Mouse (Mus musculus) megakaryocyte, embryonic 14.5 days (primary cell): ENCODE data around the gene Dnaaf2. TPM values are rescaled to one million over a fixed set of nuclear protein-coding genes. Genes with fewer than 3 reads are reported as not detected.

Experiments used
- H3K27me3 ChIP-seq: replicated peaks from 2 replicates; pipeline ENCODE3; 2012; ENCODE audit warnings: inconsistent platforms
- H3K36me3 ChIP-seq: replicated peaks from 2 replicates; pipeline ENCODE3; 2012; ENCODE audit warnings: low read length, inconsistent platforms, mixed read lengths
- H3K4me1 ChIP-seq: 2 replicates; pipeline ENCODE4 v1.6.1; 2012; ENCODE audit warnings: inconsistent platforms
- H3K4me3 ChIP-seq: replicated peaks from 2 replicates; pipeline ENCODE3; 2012; ENCODE audit warnings: moderate library complexity, mild to moderate bottlenecking, inconsistent platforms
- H3K9me3 ChIP-seq: 2 replicates; pipeline ENCODE4 v1.6.1; 2012; ENCODE audit warnings: inconsistent platforms
- FLI1 ChIP-seq: IDR thresholded peaks from 2 replicates; pipeline ENCODE4 v1.6.1; 2012; ENCODE audit warnings: low read length, inconsistent platforms, mixed read lengths
- GATA1 ChIP-seq: IDR thresholded peaks from 3 replicates; pipeline ENCODE4 v1.6.1; 2012; ENCODE audit warnings: mixed read lengths, low read length, inconsistent platforms, borderline replicate concordance
- polyA plus RNA-seq: library from polyadenylated mRNA; stranded (reverse); fragments of >175 nt; gene quantifications from 2 replicates; pipeline ENCODE4 v1.2.3, GENCODE M21; 2012; ENCODE audit warnings: low replicate concordance; ENCODE audit not compliant: insufficient read depth

The Dnaaf2 gene
- polyA plus RNA-seq, 1 experiment: 0.65 TPM

DNA sequence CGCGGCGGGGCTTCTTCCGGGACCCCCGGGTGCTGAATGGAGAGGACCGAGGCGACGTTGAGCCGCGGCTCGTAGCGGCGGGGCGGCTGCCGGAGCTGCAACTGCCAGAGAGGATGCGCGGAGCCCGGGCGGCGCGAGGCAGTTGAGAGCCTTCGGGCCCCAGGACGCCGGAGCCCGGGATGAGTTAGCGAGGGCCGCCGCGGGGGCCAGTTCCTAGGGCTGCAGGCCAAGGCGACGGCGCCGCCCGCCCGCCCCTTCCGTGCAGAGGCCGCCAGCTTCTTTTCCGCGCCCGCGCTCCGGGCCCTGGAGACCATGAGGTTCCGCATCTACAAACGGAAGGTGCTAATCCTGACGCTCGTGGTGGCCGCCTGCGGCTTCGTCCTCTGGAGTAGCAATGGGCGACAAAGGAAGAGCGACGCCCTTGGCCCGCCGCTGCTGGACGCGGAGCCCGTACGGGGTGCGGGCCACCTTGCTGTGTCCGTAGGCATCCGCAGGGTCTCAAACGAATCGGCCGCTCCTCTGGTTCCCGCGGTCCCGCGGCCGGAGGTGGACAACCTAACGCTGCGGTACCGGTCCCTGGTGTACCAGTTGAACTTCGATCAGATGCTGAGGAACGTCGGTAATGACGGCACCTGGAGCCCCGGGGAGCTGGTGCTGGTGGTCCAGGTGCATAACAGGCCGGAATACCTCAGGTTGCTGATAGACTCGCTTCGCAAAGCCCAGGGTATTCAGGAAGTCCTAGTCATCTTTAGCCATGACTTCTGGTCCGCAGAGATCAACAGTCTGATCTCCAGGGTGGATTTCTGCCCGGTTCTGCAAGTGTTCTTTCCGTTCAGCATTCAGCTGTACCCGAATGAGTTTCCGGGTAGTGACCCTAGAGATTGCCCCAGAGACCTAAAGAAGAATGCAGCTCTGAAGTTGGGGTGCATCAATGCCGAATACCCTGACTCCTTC is 13.6 kb downstream of the Dnaaf2 start:
- peaks cover 30% of the 10 kb centered on the region for H3K4me1 ChIP-seq
- peak overlapping the region; percentile 98 for H3K4me3 ChIP-seq
- H3K9me3 ChIP-seq: no peaks in the 10 kb centered on the region
- TF ChIP-seq GATA1 (no peak), FLI1 (no peak)
- H3K27me3 ChIP-seq: no peaks in the 10 kb centered on the region
- peaks cover 39% of the 10 kb centered on the region for H3K36me3 ChIP-seq

DNA sequence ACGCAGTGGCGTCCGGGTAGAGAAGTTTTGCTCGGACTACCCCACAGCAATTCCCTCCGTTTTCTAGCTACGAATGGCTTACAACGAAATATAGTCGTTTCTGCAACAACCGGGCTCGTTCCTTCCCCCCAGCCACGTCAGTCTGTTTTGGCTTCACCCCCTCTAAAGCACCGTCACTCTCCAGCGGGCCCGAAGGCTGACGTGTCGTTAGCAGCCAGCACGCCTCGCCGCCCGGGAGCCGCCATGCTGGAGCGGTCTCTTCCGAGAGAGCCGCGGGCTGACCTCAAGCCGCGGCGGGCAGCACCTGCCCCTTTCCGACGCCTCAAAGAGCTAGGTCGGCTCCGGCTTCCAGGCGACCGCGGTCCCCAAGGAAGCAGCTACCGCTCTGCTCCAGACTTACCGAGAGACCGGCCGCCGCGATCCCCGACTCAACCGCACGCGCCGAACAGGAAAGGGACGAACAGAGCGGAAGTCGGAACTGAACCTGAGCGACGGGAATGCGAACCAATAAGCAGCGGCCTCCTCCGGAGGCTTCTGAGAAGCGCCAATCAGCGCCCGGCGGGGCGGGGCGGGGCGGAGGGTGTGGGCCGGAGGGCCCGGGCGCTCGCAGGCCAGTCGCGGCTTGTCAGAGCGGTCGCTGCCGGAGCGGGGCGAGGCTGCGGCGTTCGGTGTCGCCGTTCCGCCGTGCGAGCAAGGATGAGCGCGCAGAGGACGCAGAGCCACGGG is 14.5 kb downstream of the Dnaaf2 start, which contains the start of the genes Rpl36al and Mgat2:
Rpl36al (minus strand) TSS at position 501 of the 726 bp plus-strand sequence.
Mgat2 (plus strand) TSS at position 575 of the 726 bp plus-strand sequence.
- Histone ChIP-seq H3K27me3 (no peaks in the 10 kb centered on the region), H3K36me3 (peaks cover 40% of the 10 kb centered on the region), H3K9me3 (no peaks in the 10 kb centered on the region), H3K4me1 (peaks cover 30% of the 10 kb centered on the region), H3K4me3 (peak within 1 kb of the TSS; percentile 98)
- TF ChIP-seq FLI1 (no peak), GATA1 (no peak)

DNA sequence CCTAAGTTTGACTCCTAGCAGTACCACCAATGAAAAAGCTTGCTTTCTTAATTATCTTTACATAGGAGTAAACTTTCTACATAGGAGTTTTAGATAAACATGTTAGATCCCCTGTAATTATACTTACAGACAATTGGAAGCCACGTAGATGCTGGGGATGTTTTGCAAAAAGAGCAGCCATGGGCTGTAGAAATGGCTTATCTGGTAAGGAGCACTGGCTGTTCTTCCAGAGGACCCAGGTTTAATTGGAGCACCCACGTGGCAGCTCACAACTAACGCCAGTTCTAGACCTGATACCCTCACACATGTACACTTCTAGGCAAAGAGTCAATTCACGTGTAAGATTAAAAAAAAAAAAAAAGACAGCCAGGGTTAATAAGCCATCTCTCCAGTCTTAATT is 16.4 kb downstream of the Dnaaf2 start:
- Histone ChIP-seq H3K27me3 (no peaks in the 10 kb centered on the region), H3K36me3 (peaks cover 39% of the 10 kb centered on the region), H3K4me1 (peaks cover 18% of the 10 kb centered on the region), H3K4me3 (no peak overlapping the region), H3K9me3 (peaks cover 5% of the 10 kb centered on the region; the same call in 1 of the 2 replicates)
- TF ChIP-seq GATA1 (no peak), FLI1 (no peak)

DNA sequence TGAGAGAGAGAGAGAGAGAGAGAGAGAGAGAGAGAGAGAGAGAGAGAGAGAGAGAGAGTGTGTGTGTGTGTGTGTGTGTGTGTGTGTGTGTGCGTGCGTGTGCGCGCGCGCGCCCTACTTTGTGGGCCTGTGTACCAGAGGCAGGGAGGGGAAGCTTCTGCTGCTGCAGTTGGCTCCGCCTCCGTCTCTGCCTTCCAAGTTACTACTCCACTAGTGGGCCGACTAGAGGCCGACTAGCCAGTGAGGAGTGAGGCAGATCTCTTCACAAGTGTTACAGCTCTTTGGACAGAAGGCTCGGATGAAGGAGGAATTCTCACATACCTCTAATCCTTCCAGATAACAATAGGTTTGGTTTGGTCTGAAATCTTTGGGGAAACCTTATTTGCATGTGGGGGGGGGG is 18.9 kb downstream of the Dnaaf2 start:
- Histone ChIP-seq H3K4me3 (no peak overlapping the region), H3K4me1 (peaks cover 5% of the 10 kb centered on the region; the same call in 1 of the 2 replicates), H3K27me3 (no peaks in the 10 kb centered on the region), H3K9me3 (peaks cover 5% of the 10 kb centered on the region; the same call in 1 of the 2 replicates), H3K36me3 (peaks cover 57% of the 10 kb centered on the region)
- TF ChIP-seq GATA1 (no peak), FLI1 (no peak)

DNA sequence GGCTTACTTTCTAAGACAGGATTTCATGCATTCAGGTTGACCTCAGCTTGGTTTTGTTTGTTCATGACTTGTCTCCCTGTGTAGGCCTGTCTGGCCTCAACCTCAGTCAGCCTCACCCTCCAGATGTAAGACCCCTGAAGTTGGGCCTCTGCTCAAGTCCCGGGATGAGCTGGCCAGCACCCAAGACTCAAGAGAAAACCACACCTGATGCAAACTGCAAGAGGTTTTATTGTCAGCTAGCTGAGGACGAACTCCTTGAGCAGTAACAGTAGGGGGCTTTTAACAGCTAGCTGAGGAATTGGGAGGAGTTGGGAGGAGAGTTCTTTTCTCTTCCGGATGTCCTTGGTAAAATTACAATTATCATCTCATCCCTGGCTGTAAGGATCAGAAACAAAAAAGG is 20.7 kb downstream of the Dnaaf2 start:
- peaks cover 68% of the 10 kb centered on the region for H3K36me3 ChIP-seq

DNA sequence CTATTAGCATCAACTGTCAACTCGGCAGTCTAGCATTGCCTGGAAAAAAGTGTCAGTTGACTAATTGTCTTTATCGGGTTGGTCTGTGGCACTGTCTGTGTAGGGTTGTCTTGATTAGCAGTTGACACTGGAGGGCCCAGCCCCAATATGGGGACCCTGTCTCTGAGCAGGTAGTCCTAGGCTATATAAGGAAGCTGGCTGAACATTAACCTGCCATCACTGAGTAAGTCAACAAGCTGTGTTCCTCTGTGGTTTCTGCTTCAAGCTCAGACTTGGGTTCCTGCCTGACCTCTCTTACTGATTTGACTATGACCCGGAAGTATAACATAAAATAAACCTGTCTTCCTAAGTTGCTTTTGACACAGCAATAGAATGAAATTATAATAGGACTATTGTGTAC is 22.3 kb downstream of the Dnaaf2 start:
- Histone ChIP-seq H3K4me3 (no peak overlapping the region), H3K36me3 (peaks cover 63% of the 10 kb centered on the region), H3K9me3 (peaks cover 5% of the 10 kb centered on the region; the same call in 1 of the 2 replicates), H3K4me1 (peaks cover 8% of the 10 kb centered on the region; the same call in 1 of the 2 replicates), H3K27me3 (no peaks in the 10 kb centered on the region)
- TF ChIP-seq GATA1: no peak
- no peak for TF ChIP-seq FLI1

More for the DNA sequence above, 20.7 kb downstream of the Dnaaf2 start:
- Histone ChIP-seq H3K9me3 (peaks cover 5% of the 10 kb centered on the region; the same call in 1 of the 2 replicates), H3K27me3 (no peaks in the 10 kb centered on the region), H3K4me1 (peaks cover 3% of the 10 kb centered on the region; the same call in 1 of the 2 replicates), H3K4me3 (no peak overlapping the region)
- TF ChIP-seq GATA1: no peak
- no peak for TF ChIP-seq FLI1

DNA sequence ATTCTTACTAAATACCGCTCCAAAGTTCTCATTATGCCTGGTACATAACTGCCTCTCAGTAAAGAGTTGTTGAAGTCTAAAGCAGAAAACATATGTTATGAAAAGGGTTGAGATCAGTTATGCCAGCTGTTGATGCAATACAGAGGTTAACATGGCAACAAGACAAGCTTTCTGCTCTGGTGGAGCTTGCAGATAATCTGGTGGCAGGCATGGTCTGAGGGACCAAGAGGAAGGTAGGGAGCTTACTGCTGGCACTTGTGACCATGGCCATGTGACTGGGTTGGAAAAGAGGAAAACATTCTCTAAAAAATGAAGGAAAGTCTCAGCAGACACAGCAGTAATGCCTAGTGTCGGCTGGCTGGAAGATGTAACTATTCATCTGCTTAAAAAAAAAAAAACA is 26.9 kb downstream of the Dnaaf2 start:
- H3K4me3 ChIP-seq: no peak overlapping the region
- no peak for TF ChIP-seq GATA1
- peaks cover 37% of the 10 kb centered on the region for H3K36me3 ChIP-seq
- H3K9me3 ChIP-seq: no peaks in the 10 kb centered on the region
- H3K27me3 ChIP-seq: no peaks in the 10 kb centered on the region
- H3K4me1 ChIP-seq: peaks cover 40% of the 10 kb centered on the region

DNA sequence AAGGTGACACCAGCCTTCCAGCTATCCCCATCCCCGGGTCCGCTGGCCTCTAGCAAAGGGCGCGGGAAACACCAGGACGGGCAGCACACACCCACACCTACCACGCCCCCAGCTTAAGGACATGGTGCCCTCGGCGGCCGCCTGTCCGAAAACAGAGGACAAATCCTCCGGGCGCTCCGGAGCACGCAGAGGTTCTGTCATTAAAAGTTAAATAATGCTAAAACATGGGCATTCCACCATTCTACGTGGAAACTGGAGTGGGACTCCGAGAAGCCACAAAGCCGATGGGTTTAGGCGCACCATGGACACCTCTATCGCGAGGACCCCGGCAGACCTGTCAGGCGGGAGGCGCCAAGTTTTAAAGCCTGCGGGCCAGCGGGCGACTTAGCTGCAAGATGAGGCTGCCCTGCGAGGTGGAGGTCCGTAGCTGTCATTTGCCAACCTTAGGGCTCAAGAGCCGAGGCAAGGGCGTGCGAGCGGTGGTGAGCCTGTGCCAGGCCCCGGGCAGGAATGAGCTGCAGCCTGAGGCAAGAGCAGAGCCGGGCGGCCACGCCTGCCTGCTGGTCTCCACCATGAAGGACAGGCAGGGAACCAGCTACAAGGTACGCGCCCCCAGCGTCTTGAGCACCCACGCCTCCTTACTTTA is 29.6 kb downstream of the Dnaaf2 start, which contains the start of gene Lrr1:
Lrr1 (plus strand) TSS at position 354 of the 646 bp plus-strand sequence.
- Histone ChIP-seq H3K4me3 (peak within 1 kb of the TSS; percentile 99), H3K9me3 (no peaks in the 10 kb centered on the region), H3K36me3 (peaks cover 13% of the 10 kb centered on the region), H3K27me3 (no peaks in the 10 kb centered on the region), H3K4me1 (peaks cover 51% of the 10 kb centered on the region)
- no peak for TF ChIP-seq GATA1
- no peak for TF ChIP-seq FLI1
